Mouse (Mus musculus): ENCODE data around the gene Ccr6. TPM values are rescaled to one million over a fixed set of nuclear protein-coding genes. Genes with fewer than 3 reads are reported as not detected.

The Ccr6 gene
- polyA plus RNA-seq (2012; rRNA removed) (0.08 TPM in 1 of 2 replicates, not detected in the other), polyA plus RNA-seq (2014; fragmentation: Nextera tagmentation; extraction: Ambion mirVana) (not detected in 2 replicates)

GRCm38 (mm10) chr17:8235743-8236142 is at the start of gene Ccr6:
Ccr6 (plus strand) TSS chr17:8236043.
- no peak for TF ChIP-seq POLR2A (IDR thresholded peaks at IDR 0.05; ENCODE audit: borderline replicate concordance, extremely low read depth, insufficient read depth, insufficient read length)
- 68% methylated on average over 3 of the region's 3 CpGs for WGBS

DNA sequence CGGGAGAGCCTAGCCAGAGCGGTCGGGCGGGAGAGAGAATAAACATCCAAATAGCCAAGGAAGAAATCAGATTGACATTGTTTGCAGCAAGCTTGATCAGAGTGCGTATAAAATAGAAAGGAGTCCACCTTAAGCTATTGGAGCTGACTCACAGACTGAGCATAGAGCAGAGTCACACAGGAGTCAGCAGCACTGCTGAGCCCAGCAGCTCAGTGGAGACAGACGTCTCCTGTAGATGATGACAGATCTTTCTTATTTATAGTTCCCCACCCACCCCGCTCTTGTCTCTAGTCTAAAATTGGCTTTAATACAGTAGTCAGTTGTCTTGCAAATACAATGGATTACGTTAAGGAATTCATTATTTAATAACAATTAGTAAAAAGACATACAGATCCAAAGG is 42.2 kb upstream of the Ccr6 start:
- Histone ChIP-seq H3K4me2 (replicated peaks; ENCODE audit: low read depth, low read length, severe bottlenecking) (no peak overlapping the region), H3K4me1 (ENCODE audit: control insufficient read depth, insufficient read depth, low read length) (no peaks in the 10 kb centered on the region), H3K36me3 (ENCODE audit: control insufficient read depth, insufficient read depth, low read length) (peaks cover 69% of the 10 kb centered on the region), H3K9me3 (ENCODE audit: control insufficient read depth, low read length) (no peaks in the 10 kb centered on the region), H3K27ac (replicated peaks; ENCODE audit: low read depth, low read length) (no peak overlapping the region), H3K27me3 (ENCODE audit: control insufficient read depth, insufficient read depth, low read length) (no peaks in the 10 kb centered on the region), H3K4me3 (replicated peaks; ENCODE audit: low read length) (no peak overlapping the region), H3K9ac (ENCODE audit: low read depth, low read length, severe bottlenecking) (no peak overlapping the region)
- ATAC-seq (ENCODE audit: low FRiP score, low read depth) (no peak), DNase-seq (ENCODE audit: low spot score) (no peak)
- WGBS, result 89% methylated on average over 8 of the region's 8 CpGs
- TF ChIP-seq POLR2A (IDR thresholded peaks at IDR 0.05; ENCODE audit: borderline replicate concordance, extremely low read depth, insufficient read depth, insufficient read length), result no peak

More at GRCm38 (mm10) chr17:8235743-8236142, at the start of gene Ccr6:
- Histone ChIP-seq H3K36me3 (ENCODE audit: control insufficient read depth, insufficient read depth, low read length) (no peaks in the 10 kb centered on the region), H3K4me3 (replicated peaks; ENCODE audit: low read length) (no peak within 1 kb of the TSS), H3K9ac (ENCODE audit: low read depth, low read length, severe bottlenecking) (no peak within 1 kb of the TSS), H3K27me3 (ENCODE audit: control insufficient read depth, insufficient read depth, low read length) (no peaks in the 10 kb centered on the region), H3K9me3 (ENCODE audit: control insufficient read depth, low read length) (no peaks in the 10 kb centered on the region), H3K4me2 (replicated peaks; ENCODE audit: low read depth, low read length, severe bottlenecking) (no peak within 1 kb of the TSS), H3K27ac (replicated peaks; ENCODE audit: low read depth, low read length) (no peak within 1 kb of the TSS), H3K4me1 (ENCODE audit: control insufficient read depth, insufficient read depth, low read length) (no peaks in the 10 kb centered on the region)
- ATAC-seq (ENCODE audit: low FRiP score, low read depth), result no peak
- DNase-seq (ENCODE audit: low spot score), result no peak

DNA sequence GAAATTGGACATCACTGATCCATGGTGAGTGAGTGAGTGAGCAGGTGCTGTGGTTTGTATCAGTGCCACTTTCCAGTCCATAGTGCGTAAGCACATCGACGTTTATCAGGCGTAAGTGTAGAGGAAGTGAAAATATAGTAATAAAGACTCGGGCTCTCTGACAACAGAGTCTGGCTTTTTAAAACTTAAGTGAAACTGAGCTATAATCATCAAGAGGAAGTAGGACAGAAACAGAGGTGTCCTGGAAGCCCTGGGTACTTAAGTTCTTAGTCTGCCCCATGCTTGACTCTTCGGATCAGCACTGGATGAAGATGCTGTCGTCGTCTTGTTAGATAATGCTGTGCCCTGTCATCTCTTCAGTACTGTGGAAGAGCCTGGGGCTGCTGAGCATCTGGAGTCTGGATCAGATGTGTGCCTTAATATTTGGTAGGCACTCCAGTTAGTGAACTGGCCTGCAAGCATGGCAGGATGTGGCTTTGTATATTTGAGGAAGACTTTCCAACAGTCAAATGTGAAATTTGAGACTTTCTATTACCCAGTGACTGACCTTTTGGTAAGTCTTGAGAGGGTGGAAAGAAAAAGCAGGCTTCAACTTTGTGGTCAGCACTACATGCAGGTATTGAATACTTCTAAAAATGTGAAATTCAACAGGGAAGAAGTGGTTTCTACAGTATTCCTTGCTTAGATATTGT is 40.0 kb upstream of the Ccr6 start:
- no peak overlapping the region for H3K27ac ChIP-seq (replicated peaks; ENCODE audit: low read depth, low read length)
- no peak for TF ChIP-seq POLR2A (IDR thresholded peaks at IDR 0.05; ENCODE audit: borderline replicate concordance, extremely low read depth, insufficient read depth, insufficient read length)
- no peaks in the 10 kb centered on the region for H3K9me3 ChIP-seq (ENCODE audit: control insufficient read depth, low read length)
- H3K4me1 ChIP-seq (ENCODE audit: control insufficient read depth, insufficient read depth, low read length), result no peaks in the 10 kb centered on the region
- peaks cover 52% of the 10 kb centered on the region for H3K36me3 ChIP-seq (ENCODE audit: control insufficient read depth, insufficient read depth, low read length)
- H3K4me2 ChIP-seq (replicated peaks; ENCODE audit: low read depth, low read length, severe bottlenecking), result no peak overlapping the region
- H3K4me3 ChIP-seq (replicated peaks; ENCODE audit: low read length), result no peak overlapping the region
- H3K9ac ChIP-seq (ENCODE audit: low read depth, low read length, severe bottlenecking), result no peak overlapping the region
- no peaks in the 10 kb centered on the region for H3K27me3 ChIP-seq (ENCODE audit: control insufficient read depth, insufficient read depth, low read length)
- ATAC-seq (ENCODE audit: low FRiP score, low read depth), result no peak
- no peak for DNase-seq (ENCODE audit: low spot score)
- WGBS, result 91% methylated on average over 8 of the region's 8 CpGs

DNA sequence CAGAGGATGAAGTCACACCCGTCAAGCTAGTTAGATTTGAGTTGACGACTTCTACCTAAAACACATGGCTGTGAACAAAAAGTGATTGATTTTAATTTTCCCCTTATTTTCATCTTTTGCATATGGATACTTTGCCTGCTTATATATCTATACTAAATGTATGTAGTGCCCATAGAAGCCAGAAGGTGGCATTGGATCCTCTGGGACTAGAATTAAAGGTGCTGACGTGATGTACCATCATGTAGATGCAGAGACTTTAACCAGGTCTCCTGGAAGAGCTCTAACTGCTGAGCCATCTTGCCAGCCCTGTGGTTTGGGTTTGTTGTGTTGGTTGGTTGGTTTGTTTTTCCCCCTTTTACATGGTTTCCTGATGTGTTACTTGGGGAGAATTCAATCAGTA is 38.2 kb upstream of the Ccr6 start:
- 63% methylated on average over 3 of the region's 3 CpGs for WGBS
- DNase-seq (ENCODE audit: low spot score), result no peak

DNA sequence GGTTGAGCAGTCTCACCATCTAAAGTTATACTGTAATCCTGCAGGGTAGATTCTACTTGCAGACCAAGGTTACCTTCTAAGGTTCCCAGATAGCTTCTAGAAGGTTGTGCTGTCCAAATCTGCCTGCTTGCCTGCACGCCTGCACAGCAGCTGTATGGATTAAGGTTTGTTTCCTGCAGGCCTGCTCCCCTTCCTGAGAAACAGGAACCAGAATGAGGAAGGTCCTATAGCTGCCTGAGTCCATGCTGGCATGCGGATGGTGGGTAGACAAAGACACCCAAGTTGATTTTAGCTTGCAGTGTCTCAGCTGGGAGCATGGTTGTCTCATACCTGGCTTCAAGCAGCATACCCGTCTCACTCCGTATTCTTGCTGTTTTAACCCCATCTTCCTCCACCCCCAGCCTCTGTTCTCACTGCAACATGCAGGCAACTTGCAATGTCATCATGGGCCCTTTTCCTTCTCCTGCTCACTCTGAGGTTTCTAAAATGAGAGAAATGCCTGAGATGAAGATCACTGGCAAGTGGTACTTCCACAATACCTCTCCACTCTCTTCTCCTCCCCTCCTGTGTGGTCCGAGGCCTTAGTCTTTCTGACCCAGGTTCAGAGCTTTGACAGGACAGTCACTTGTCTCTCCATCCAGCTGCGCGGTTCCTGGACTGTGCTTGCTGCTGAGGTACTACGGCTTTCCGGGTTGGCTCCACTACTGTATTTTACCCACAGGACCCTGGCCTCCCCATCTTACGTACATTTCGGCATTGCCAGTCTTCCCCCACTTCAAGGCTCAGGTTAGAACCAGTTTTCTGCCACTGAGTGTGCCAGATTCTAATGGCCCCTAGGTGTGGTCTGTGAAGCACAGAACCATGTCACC is 36.5 kb upstream of the Ccr6 start:
- Histone ChIP-seq H3K27me3 (ENCODE audit: control insufficient read depth, insufficient read depth, low read length) (no peaks in the 10 kb centered on the region), H3K9ac (ENCODE audit: low read depth, low read length, severe bottlenecking) (no peak overlapping the region), H3K4me2 (replicated peaks; ENCODE audit: low read depth, low read length, severe bottlenecking) (no peak overlapping the region), H3K9me3 (ENCODE audit: control insufficient read depth, low read length) (no peaks in the 10 kb centered on the region), H3K27ac (replicated peaks; ENCODE audit: low read depth, low read length) (no peak overlapping the region), H3K36me3 (ENCODE audit: control insufficient read depth, insufficient read depth, low read length) (peaks cover 27% of the 10 kb centered on the region), H3K4me1 (ENCODE audit: control insufficient read depth, insufficient read depth, low read length) (no peaks in the 10 kb centered on the region), H3K4me3 (replicated peaks; ENCODE audit: low read length) (no peak overlapping the region)
- TF ChIP-seq POLR2A (IDR thresholded peaks at IDR 0.05; ENCODE audit: borderline replicate concordance, extremely low read depth, insufficient read depth, insufficient read length), result no peak
- DNase-seq (ENCODE audit: low spot score), result no peak
- no peak for ATAC-seq (ENCODE audit: low FRiP score, low read depth)
- 85% methylated on average over 11 of the region's 11 CpGs for WGBS

More for the DNA sequence above, 38.2 kb upstream of the Ccr6 start:
- Histone ChIP-seq H3K9ac (ENCODE audit: low read depth, low read length, severe bottlenecking) (no peak overlapping the region), H3K4me2 (replicated peaks; ENCODE audit: low read depth, low read length, severe bottlenecking) (no peak overlapping the region), H3K36me3 (ENCODE audit: control insufficient read depth, insufficient read depth, low read length) (peaks cover 39% of the 10 kb centered on the region), H3K27ac (replicated peaks; ENCODE audit: low read depth, low read length) (no peak overlapping the region), H3K9me3 (ENCODE audit: control insufficient read depth, low read length) (no peaks in the 10 kb centered on the region), H3K4me1 (ENCODE audit: control insufficient read depth, insufficient read depth, low read length) (no peaks in the 10 kb centered on the region), H3K27me3 (ENCODE audit: control insufficient read depth, insufficient read depth, low read length) (no peaks in the 10 kb centered on the region), H3K4me3 (replicated peaks; ENCODE audit: low read length) (no peak overlapping the region)
- TF ChIP-seq POLR2A (IDR thresholded peaks at IDR 0.05; ENCODE audit: borderline replicate concordance, extremely low read depth, insufficient read depth, insufficient read length), result no peak
- no peak for ATAC-seq (ENCODE audit: low FRiP score, low read depth)

Data from limb, embryonic 14.5 days (tissue).